Mouse (Mus musculus) lung, embryonic 15.5 days (tissue): ENCODE measurements around the gene Dnajc11. TPM values are rescaled to one million over a fixed set of nuclear protein-coding genes. Genes with fewer than 3 reads are reported as not detected.

ENCODE experiments used
- ATAC-seq: fragments of 200-750 bp; cut with Nextera tagmentation; 2 replicates; pipeline ENCODE4 v1.8.0; 2017; ENCODE audit warnings: moderate number of reproducible peaks, borderline replicate concordance; ENCODE audit not compliant: low FRiP score, low TSS enrichment; ENCODE audit errors: extremely low read depth
- H3K27ac ChIP-seq: fragments of 300-500 bp; sonication (generic); 2 replicates; pipeline ENCODE4 v1.5.1; 2015; ENCODE audit warnings: moderate library complexity, mild to moderate bottlenecking, inconsistent platforms
- H3K27me3 ChIP-seq: fragments of 300-500 bp; sonication (generic); 2 replicates; pipeline ENCODE4 v1.6.1; 2015; ENCODE audit warnings: inconsistent platforms
- H3K36me3 ChIP-seq: fragments of 300-500 bp; sonication (generic); 2 replicates; pipeline ENCODE4 v1.6.1; 2015; ENCODE audit warnings: inconsistent platforms
- H3K4me1 ChIP-seq: fragments of 300-500 bp; sonication (generic); 2 replicates; pipeline ENCODE4 v1.6.1; 2015; ENCODE audit warnings: inconsistent platforms
- H3K4me2 ChIP-seq: fragments of 300-500 bp; sonication (generic); 2 replicates; pipeline ENCODE4 v1.6.1; 2015; ENCODE audit warnings: inconsistent platforms, mild to moderate bottlenecking, moderate library complexity
- H3K4me3 ChIP-seq: fragments of 300-500 bp; sonication (generic); 2 replicates; pipeline ENCODE4 v1.5.1; 2015; ENCODE audit warnings: mild to moderate bottlenecking, inconsistent platforms
- H3K9ac ChIP-seq: fragments of 300-500 bp; sonication (generic); 2 replicates; pipeline ENCODE4 v1.6.1; 2015; ENCODE audit warnings: inconsistent platforms
- H3K9me3 ChIP-seq: fragments of 300-500 bp; sonication (generic); 2 replicates; pipeline ENCODE4 v1.6.1; 2016; ENCODE audit warnings: inconsistent platforms
- WGBS: fragments of 180-500 bp; shearing (Covaris S2); methylation state at CpG from one replicate; pipeline ENCODE4 v1.1.7; 2015; 5-methylcytosine and 5-hydroxymethylcytosine counted together
- polyA plus RNA-seq: library from polyadenylated mRNA; unstranded; fragments of >200 nt; fragmentation: Nextera tagmentation; extraction: Ambion mirVana; gene quantifications from 2 replicates; pipeline ENCODE4 v1.2.1, GENCODE M21; 2015

The Dnajc11 gene
- polyA plus RNA-seq, 1 experiment from 2014 or later, result 64.4 TPM

GRCm38 (mm10) chr4:151975441-151975840 is 42.0 kb downstream of the Dnajc11 start:
- Histone ChIP-seq H3K9me3 (no peaks in the 10 kb centered on the region), H3K4me2 (no peak overlapping the region), H3K4me1 (no peaks in the 10 kb centered on the region), H3K36me3 (peaks cover 61% of the 10 kb centered on the region), H3K4me3 (no peak overlapping the region), H3K27ac (no peak overlapping the region), H3K27me3 (no peaks in the 10 kb centered on the region), H3K9ac (no peak overlapping the region)
- 95% methylated on average over 3 of the region's 3 CpGs for WGBS
- ATAC-seq, result no peak

- H3K27ac ChIP-seq, result no peak overlapping the region
- H3K4me3 ChIP-seq, result no peak overlapping the region
- no peak overlapping the region for H3K4me2 ChIP-seq
- no peak for ATAC-seq
- H3K27me3 ChIP-seq, result no peaks in the 10 kb centered on the region
- H3K4me1 ChIP-seq, result no peaks in the 10 kb centered on the region
- 38% methylated on average over 10 of the region's 10 CpGs for WGBS
- no peak overlapping the region for H3K9ac ChIP-seq
- H3K36me3 ChIP-seq, result peaks cover 65% of the 10 kb centered on the region
- H3K9me3 ChIP-seq, result no peaks in the 10 kb centered on the region
These were observed 44.3 kb downstream of the Dnajc11 start for GRCm38 (mm10) chr4:151977748-151978147.

GRCm38 (mm10) chr4:151980699-151981098 is 47.2 kb downstream of the Dnajc11 start:
- no peak overlapping the region for H3K27ac ChIP-seq
- peaks cover 43% of the 10 kb centered on the region for H3K36me3 ChIP-seq
- no peak; the same call in 1 of the 2 replicates for ATAC-seq
- 0 out of 2 replicates have a peak, but pooled peaks cover under 1% of the 10 kb centered on the region for H3K4me1 ChIP-seq
- no peak overlapping the region for H3K4me2 ChIP-seq
- no peak overlapping the region for H3K4me3 ChIP-seq
- no peaks in the 10 kb centered on the region for H3K9me3 ChIP-seq
- 70% methylated on average over 8 of the region's 8 CpGs for WGBS
- H3K27me3 ChIP-seq, result no peaks in the 10 kb centered on the region
- no peak overlapping the region for H3K9ac ChIP-seq

GRCm38 (mm10) chr4:151981363-151981762 is 47.9 kb downstream of the Dnajc11 start:
- no peaks in the 10 kb centered on the region for H3K27me3 ChIP-seq
- no peak overlapping the region for H3K9ac ChIP-seq
- ATAC-seq, result peak; percentile 58; the same call in 1 of the 2 replicates
- no peak overlapping the region for H3K4me2 ChIP-seq
- no peaks in the 10 kb centered on the region for H3K9me3 ChIP-seq
- 11% methylated on average over 5 of the region's 5 CpGs for WGBS
- peaks cover 42% of the 10 kb centered on the region for H3K36me3 ChIP-seq
- 0 out of 2 replicates have a peak, but pooled peaks cover 7% of the 10 kb centered on the region for H3K4me1 ChIP-seq
- no peak overlapping the region for H3K27ac ChIP-seq
- H3K4me3 ChIP-seq, result no peak overlapping the region

- Histone ChIP-seq H3K27me3 (no peaks in the 10 kb centered on the region), H3K9ac (no peak overlapping the region), H3K27ac (no peak overlapping the region), H3K4me3 (no peak overlapping the region), H3K36me3 (peaks cover 34% of the 10 kb centered on the region), H3K4me1 (peaks cover 22% of the 10 kb centered on the region), H3K4me2 (no peak overlapping the region), H3K9me3 (no peaks in the 10 kb centered on the region)
- no peak for ATAC-seq
- 64% methylated on average over 17 of the region's 17 CpGs for WGBS
These were observed 49.6 kb downstream of the Dnajc11 start for GRCm38 (mm10) chr4:151983043-151983442.

GRCm38 (mm10) chr4:151983560-151983959 is 50.1 kb downstream of the Dnajc11 start:
- peaks cover 26% of the 10 kb centered on the region for H3K4me1 ChIP-seq
- H3K36me3 ChIP-seq, result peaks cover 31% of the 10 kb centered on the region
- WGBS, result 26% methylated on average over 9 of the region's 9 CpGs
- no peaks in the 10 kb centered on the region for H3K27me3 ChIP-seq
- H3K9me3 ChIP-seq, result no peaks in the 10 kb centered on the region
- H3K9ac ChIP-seq, result no peak overlapping the region
- ATAC-seq, result 0 out of 2 replicates have a peak, but pooled peaks have one; percentile 20
- no peak overlapping the region for H3K4me2 ChIP-seq
- no peak overlapping the region for H3K4me3 ChIP-seq
- H3K27ac ChIP-seq, result no peak overlapping the region

- H3K36me3 ChIP-seq, result peaks cover 21% of the 10 kb centered on the region
These were observed 52.4 kb downstream of the Dnajc11 start for GRCm38 (mm10) chr4:151985886-151986285.

GRCm38 (mm10) chr4:151986650-151987049 is 53.2 kb downstream of the Dnajc11 start:
- no peak for ATAC-seq
- Histone ChIP-seq H3K27ac (no peak overlapping the region), H3K4me2 (no peak overlapping the region), H3K9me3 (no peaks in the 10 kb centered on the region), H3K4me1 (peaks cover 30% of the 10 kb centered on the region), H3K9ac (no peak overlapping the region), H3K27me3 (no peaks in the 10 kb centered on the region), H3K4me3 (no peak overlapping the region), H3K36me3 (peaks cover 25% of the 10 kb centered on the region)
- 60% methylated on average over 8 of the region's 8 CpGs for WGBS

More at GRCm38 (mm10) chr4:151985886-151986285, 52.4 kb downstream of the Dnajc11 start:
- H3K4me2 ChIP-seq, result no peak overlapping the region
- H3K27ac ChIP-seq, result no peak overlapping the region
- ATAC-seq, result no peak
- no peak overlapping the region for H3K4me3 ChIP-seq
- H3K9ac ChIP-seq, result no peak overlapping the region
- peaks cover 30% of the 10 kb centered on the region for H3K4me1 ChIP-seq
- no peaks in the 10 kb centered on the region for H3K27me3 ChIP-seq
- WGBS, result 28% methylated on average over 10 of the region's 10 CpGs
- no peaks in the 10 kb centered on the region for H3K9me3 ChIP-seq

GRCm38 (mm10) chr4:151988014-151988341 is 54.5 kb downstream of the Dnajc11 start:
- no peaks in the 10 kb centered on the region for H3K9me3 ChIP-seq
- no peaks in the 10 kb centered on the region for H3K27me3 ChIP-seq
- 13% methylated on average over 10 of the region's 10 CpGs for WGBS
- peak overlapping the region; percentile 88 for H3K4me2 ChIP-seq
- peak overlapping the region; percentile 88 for H3K27ac ChIP-seq
- H3K9ac ChIP-seq, result peak overlapping the region; percentile 98
- H3K4me3 ChIP-seq, result peak overlapping the region; percentile 98
- H3K36me3 ChIP-seq, result peaks cover 30% of the 10 kb centered on the region
- no peak for ATAC-seq
- H3K4me1 ChIP-seq, result peaks cover 34% of the 10 kb centered on the region

- H3K4me2 ChIP-seq, result peak within 1 kb of the TSS; percentile 88
- peaks cover 30% of the 10 kb centered on the region for H3K36me3 ChIP-seq
- no peaks in the 10 kb centered on the region for H3K9me3 ChIP-seq
- WGBS, result under 1% methylated on average over 53 of the region's 54 CpGs
- H3K4me3 ChIP-seq, result peak within 1 kb of the TSS; percentile 98
- ATAC-seq, result peak; percentile 63; the same call in 1 of the 2 replicates
- no peaks in the 10 kb centered on the region for H3K27me3 ChIP-seq
- peak within 1 kb of the TSS; percentile 98 for H3K9ac ChIP-seq
- peak within 1 kb of the TSS; percentile 88 for H3K27ac ChIP-seq
- peaks cover 40% of the 10 kb centered on the region for H3K4me1 ChIP-seq
These were observed 55.0 kb downstream of the Dnajc11 start, which contains the start of gene Thap3 for GRCm38 (mm10) chr4:151988342-151989109. Gene Thap3, minus strand, starts transcription at chr4:151988997.

GRCm38 (mm10) chr4:151989110-151989488 is 55.6 kb downstream of the Dnajc11 start:
- peak; percentile 13; the same call in 1 of the 2 replicates for ATAC-seq
- H3K27me3 ChIP-seq, result no peaks in the 10 kb centered on the region
- H3K4me3 ChIP-seq, result peak overlapping the region; percentile 98
- H3K36me3 ChIP-seq, result peaks cover 30% of the 10 kb centered on the region
- H3K9ac ChIP-seq, result peak overlapping the region; percentile 98
- peak overlapping the region; percentile 88 for H3K4me2 ChIP-seq
- H3K9me3 ChIP-seq, result no peaks in the 10 kb centered on the region
- WGBS, result 24% methylated on average over 6 of the region's 6 CpGs
- peak overlapping the region; percentile 88 for H3K27ac ChIP-seq
- peaks cover 45% of the 10 kb centered on the region for H3K4me1 ChIP-seq

GRCm38 (mm10) chr4:151992091-151992490 is 58.6 kb downstream of the Dnajc11 start:
- H3K9me3 ChIP-seq, result no peaks in the 10 kb centered on the region
- H3K4me1 ChIP-seq, result peaks cover 40% of the 10 kb centered on the region
- ATAC-seq, result no peak
- no peak overlapping the region for H3K9ac ChIP-seq
- no peaks in the 10 kb centered on the region for H3K27me3 ChIP-seq
- 86% methylated on average over 9 of the region's 9 CpGs for WGBS
- H3K36me3 ChIP-seq, result peaks cover 30% of the 10 kb centered on the region
- no peak overlapping the region for H3K4me3 ChIP-seq
- no peak overlapping the region for H3K27ac ChIP-seq
- H3K4me2 ChIP-seq, result no peak overlapping the region
